Mouse (Mus musculus): Measurements from ENCODE around the gene Hsph1.

GRCm38 (mm10) chr5:149612165-149612518 lies 24.0 kb downstream of the Hsph1 start:
- TF ChIP-seq CTCF (IDR thresholded peaks at IDR 0.05; ENCODE audit: low read depth, low read length) (no peak), GATA1 (IDR thresholded peaks at IDR 0.05; ENCODE audit: borderline replicate concordance, low read length) (no peak), TAL1 (conservative IDR thresholded peaks at IDR 0.05; ENCODE audit: low read depth, low read length) (no peak)

All from G1E (cell line).